Mouse (Mus musculus): ENCODE measurements at regions not wholly inside any gene's neighbourhood (a gene's known extent, or its start where the extent isn't known, plus 50 kb on each side); places are given as distances from the start of the nearest gene placed in this dataset.

- no peak for TF ChIP-seq CTCF (conservative IDR thresholded peaks at IDR 0.05; ENCODE audit: low read length)
- no peak for TF ChIP-seq NANOG (IDR thresholded peaks at IDR 0.05; ENCODE audit: borderline replicate concordance, low read length)
- no peak for TF ChIP-seq POU5F1 (IDR thresholded peaks at IDR 0.05; ENCODE audit: borderline replicate concordance, low read length)
These were observed 258.0 kb upstream of the Gm4791 start for GRCm38 (mm10) chr9:46740496-46740895.
